ENCODE assay signal across 8 mouse cellular contexts in the genomic region with DNA sequence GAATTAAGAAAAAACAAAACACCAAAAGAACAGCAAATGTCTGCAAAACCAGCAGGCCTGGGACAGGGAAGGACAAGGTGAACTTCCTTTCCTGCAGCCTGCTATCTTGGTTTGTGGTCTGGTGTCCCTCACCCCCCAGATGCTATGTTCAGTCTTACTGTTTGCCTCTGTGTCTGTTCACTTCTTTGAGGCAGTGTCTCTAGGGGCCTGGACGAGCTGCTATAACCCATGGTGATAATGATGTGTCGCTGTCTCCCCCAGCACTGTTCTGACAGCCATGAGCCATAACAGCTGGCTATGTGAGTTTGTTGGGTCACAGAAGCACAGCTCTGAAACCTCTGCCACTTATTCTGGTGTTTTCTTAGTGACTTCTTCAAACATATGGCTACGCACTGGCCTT. TPM values are rescaled to one million over a fixed set of nuclear protein-coding genes. Genes with fewer than 3 reads are reported as not detected.
DNase-seq lines count a peak whose midpoint lies in the region; ATAC-seq and TF ChIP-seq lines count a peak whose summit lies in the region.

No protein-coding gene starts in this region.

- DNase-seq in spleen, adult 2 months (ENCODE audit: low read depth in 1 of 2, low spot score in 2 of 2), result peak in 1 of 2 experiments; percentile 30
- DNase-seq in spleen, postnatal 14 days (ENCODE audit: low spot score in 2 of 2), result no peak
- DNase-seq in limb, embryonic 11.5 days (ENCODE audit: low spot score), result no peak
- no peak for DNase-seq in layer of hippocampus, postnatal 36 days
- DNase-seq in left cerebral cortex, postnatal 36 days (ENCODE audit: low spot score in 2 of 2), result no peak
- DNase-seq in right cerebral cortex, postnatal 25 days, result no peak

- peaks cover 73% of the 10 kb centered on the region; the same call in 1 of the 2 replicates for H3K4me1 ChIP-seq in spleen, adult 2 months (ENCODE audit: control insufficient read depth, insufficient read depth, insufficient read length)
- H3K4me1 ChIP-seq in heart, embryonic 14.5 days (ENCODE audit: control insufficient read depth in 2 of 2, insufficient read depth in 2 of 2, low read length in 2 of 2), result peaks cover 45 to 56% of the 10 kb centered on the region in 2 experiments
- H3K4me1 ChIP-seq in limb, embryonic 11.5 days (ENCODE audit: control insufficient read depth, insufficient read depth, low read length), result peaks cover 32% of the 10 kb centered on the region
- peaks cover 40% of the 10 kb centered on the region for H3K4me1 ChIP-seq in neural tube, embryonic 12.5 days

- TF ChIP-seq CTCF in spleen, adult 2 months (IDR thresholded peaks at IDR 0.05; ENCODE audit: extremely low read depth, insufficient read depth, insufficient read length, insufficient replicate concordance), result no peak

- no peak for ATAC-seq in heart, embryonic 14.5 days (ENCODE audit: insufficient number of reproducible peaks, insufficient read depth, low FRiP score, low read depth)
- no peak for ATAC-seq in limb, embryonic 11.5 days (ENCODE audit: insufficient number of reproducible peaks, low FRiP score, low TSS enrichment, low read depth)
- no peak for ATAC-seq in neural tube, embryonic 12.5 days (ENCODE audit: low FRiP score, low read depth)

- H3K36me3 ChIP-seq in spleen, adult 2 months (ENCODE audit: control insufficient read depth, insufficient read depth, low read length), result no peaks in the 10 kb centered on the region
- no peaks in the 10 kb centered on the region for H3K36me3 ChIP-seq in heart, embryonic 14.5 days (ENCODE audit: control insufficient read depth, insufficient read depth, low read length)
- no peaks in the 10 kb centered on the region for H3K36me3 ChIP-seq in limb, embryonic 11.5 days (ENCODE audit: control insufficient read depth, insufficient read depth, low read length)
- H3K36me3 ChIP-seq in neural tube, embryonic 12.5 days, result no peaks in the 10 kb centered on the region

- no peak overlapping the region for H3K9ac ChIP-seq in heart, embryonic 14.5 days (ENCODE audit: low read length)
- no peak overlapping the region for H3K9ac ChIP-seq in limb, embryonic 11.5 days (ENCODE audit: low read length)
- H3K9ac ChIP-seq in neural tube, embryonic 12.5 days, result no peak overlapping the region

- H3K27me3 ChIP-seq in spleen, adult 2 months (ENCODE audit: control insufficient read depth, insufficient read depth, low read length), result no peaks in the 10 kb centered on the region
- H3K27me3 ChIP-seq in heart, embryonic 14.5 days (ENCODE audit: control insufficient read depth, insufficient read depth, low read length), result no peaks in the 10 kb centered on the region
- no peaks in the 10 kb centered on the region for H3K27me3 ChIP-seq in limb, embryonic 11.5 days (ENCODE audit: control insufficient read depth, insufficient read depth, low read length)
- no peaks in the 10 kb centered on the region; the same call in 1 of the 2 replicates for H3K27me3 ChIP-seq in neural tube, embryonic 12.5 days (replicated peaks)

- H3K4me2 ChIP-seq in heart, embryonic 14.5 days (ENCODE audit: low read length), result no peak overlapping the region
- H3K4me2 ChIP-seq in limb, embryonic 11.5 days (ENCODE audit: low read depth, severe bottlenecking), result no peak overlapping the region
- H3K4me2 ChIP-seq in neural tube, embryonic 12.5 days (replicated peaks), result no peak overlapping the region

- intact Hi-C loops in left cerebral cortex, postnatal 36 days (cut with DNase I), result no loop called here

- WGBS in spleen, adult 2 months, result 26% methylated on average over 3 of the region's 3 CpGs
- WGBS in heart, embryonic 14.5 days, result 51% methylated on average over 3 of the region's 3 CpGs
- 56% methylated on average over 3 of the region's 3 CpGs for WGBS in limb, embryonic 11.5 days
- WGBS in neural tube, embryonic 12.5 days, result 57% methylated on average over 3 of the region's 3 CpGs

- H3K9me3 ChIP-seq in heart, embryonic 14.5 days (ENCODE audit: control insufficient read depth, low read length), result no peaks in the 10 kb centered on the region
- no peaks in the 10 kb centered on the region for H3K9me3 ChIP-seq in limb, embryonic 11.5 days (ENCODE audit: control insufficient read depth, low read length)
- H3K9me3 ChIP-seq in neural tube, embryonic 12.5 days, result no peaks in the 10 kb centered on the region

- H3K27ac ChIP-seq in spleen, adult 2 months (ENCODE audit: insufficient read depth, low read length), result peak overlapping the region; percentile 93
- H3K27ac ChIP-seq in heart, embryonic 14.5 days (replicated peaks in 1 of 2; ENCODE audit: control insufficient read depth in 1 of 2, insufficient read depth in 1 of 2, low read depth in 2 of 2, low read length in 2 of 2), result peak overlapping the region; percentile 59
- H3K27ac ChIP-seq in limb, embryonic 11.5 days (replicated peaks; ENCODE audit: low read depth, low read length), result peak overlapping the region; percentile 74
- 0 out of 2 replicates have a peak overlapping the region, but pooled peaks have one; percentile 0 for H3K27ac ChIP-seq in neural tube, embryonic 12.5 days

- no peak overlapping the region for H3K4me3 ChIP-seq in spleen, adult 2 months (ENCODE audit: extremely low read depth, insufficient read depth, insufficient read length)
- H3K4me3 ChIP-seq in heart, embryonic 14.5 days (ENCODE audit: control insufficient read depth in 1 of 2, insufficient read depth in 1 of 2, low read depth in 1 of 2, low read length in 2 of 2), result no peak overlapping the region
- H3K4me3 ChIP-seq in limb, embryonic 11.5 days (ENCODE audit: low read depth, low read length), result no peak overlapping the region
- H3K4me3 ChIP-seq in neural tube, embryonic 12.5 days, result no peak overlapping the region

- TF ChIP-seq POLR2A in spleen, adult 2 months (IDR thresholded peaks at IDR 0.05; ENCODE audit: low read depth, low read length), result no peak

RNA-seq across cellular contexts. Expression of gene Ddit4, which starts 23.2 kb away (rescaled TPM):
- 152 and 168 TPM in 2 replicates for polyA plus RNA-seq in spleen, adult 2 months (2012; rRNA removed)
- polyA plus RNA-seq in heart, embryonic 14.5 days (2014; fragmentation: Nextera tagmentation; extraction: Ambion mirVana), result 0.70 and 2.4 TPM in 2 replicates
- 6.8 and 10.2 TPM in 2 replicates for polyA plus RNA-seq in limb, embryonic 11.5 days (2014; fragmentation: Nextera tagmentation; extraction: Ambion mirVana)
- 75.7 and 78.9 TPM in 2 replicates for polyA plus RNA-seq in neural tube, embryonic 12.5 days (2016; fragmentation: Nextera tagmentation; extraction: Ambion mirVana)
- 10 to 100 TPM; 89.5 to 96.2 TPM for total RNA-seq in layer of hippocampus, postnatal 36 days (2021)
- 10 to 100 TPM; 33.5 to 58.5 TPM for total RNA-seq in left cerebral cortex, postnatal 36 days (2021)

RNA-seq across cellular contexts. Expression of gene Ascc1, which starts 27.8 kb away (rescaled TPM):
- 11.9 and 12.0 TPM in 2 replicates for polyA plus RNA-seq in spleen, adult 2 months (2012; rRNA removed)
- polyA plus RNA-seq in heart, embryonic 14.5 days (2014; fragmentation: Nextera tagmentation; extraction: Ambion mirVana), result 42.7 and 43.3 TPM in 2 replicates
- 45.2 and 46.7 TPM in 2 replicates for polyA plus RNA-seq in limb, embryonic 11.5 days (2014; fragmentation: Nextera tagmentation; extraction: Ambion mirVana)
- polyA plus RNA-seq in neural tube, embryonic 12.5 days (2016; fragmentation: Nextera tagmentation; extraction: Ambion mirVana), result 36.8 and 37.0 TPM in 2 replicates
- 10 to 100 TPM; 14.3 to 18.1 TPM for total RNA-seq in layer of hippocampus, postnatal 36 days (2021)
- total RNA-seq in left cerebral cortex, postnatal 36 days (2021), result 10 to 100 TPM; 16.2 to 17.4 TPM

RNA-seq across cellular contexts. Expression of gene Anapc16, which starts 28.1 kb away (rescaled TPM):
- 55.4 and 62.1 TPM in 2 replicates for polyA plus RNA-seq in spleen, adult 2 months (2012; rRNA removed)
- polyA plus RNA-seq in heart, embryonic 14.5 days (2014; fragmentation: Nextera tagmentation; extraction: Ambion mirVana), result 99.7 and 103 TPM in 2 replicates
- polyA plus RNA-seq in limb, embryonic 11.5 days (2014; fragmentation: Nextera tagmentation; extraction: Ambion mirVana), result 111 and 112 TPM in 2 replicates
- 116 and 122 TPM in 2 replicates for polyA plus RNA-seq in neural tube, embryonic 12.5 days (2016; fragmentation: Nextera tagmentation; extraction: Ambion mirVana)
- total RNA-seq in layer of hippocampus, postnatal 36 days (2021), result 10 to 100 TPM; 69.8 to 71.1 TPM
- 10 to 100 TPM; 62.0 to 66.6 TPM for total RNA-seq in left cerebral cortex, postnatal 36 days (2021)

Comparison
In these comparisons a context has a peak if more than half of its experiments do, and no peak if none do; other contexts are left out.
1. H3K27ac ChIP-seq: peak in every context shown above with its lines; median percentile 93 in spleen, adult 2 months; 74 in limb, embryonic 11.5 days; 59 in heart, embryonic 14.5 days; 0 in neural tube, embryonic 12.5 days.